In genomic region chr4:111670566-111671421, GRCm38 (mm10) we compare ENCODE assay signal across 10 mouse cellular contexts. TPM values are rescaled to one million over a fixed set of nuclear protein-coding genes. Genes with fewer than 3 reads are reported as not detected.
DNase-seq lines count a peak whose midpoint lies in the region; ATAC-seq lines count a peak whose summit lies in the region.
"Had no signal": no experiment of that assay in that cellular context is flagged by ENCODE, and none has a peak within 500 bp of the region (broad histone marks: within the 10 kb centered on the region; RNA-seq: fewer than 3 reads in every experiment).

No protein-coding gene starts in this region.

- no peak for DNase-seq in kidney, postnatal 25 days
- no peak for DNase-seq in layer of hippocampus, adult 11-12 months (ENCODE audit: low spot score)
- DNase-seq in urinary bladder, postnatal 25 days (ENCODE audit: low spot score): no peak
- DNase-seq in B cell, adult 2 months: no peak

- H3K9me3 ChIP-seq in kidney, embryonic 15.5 days (replicated peaks): no peaks in the 10 kb centered on the region
- H3K9me3 ChIP-seq in embryonic facial prominence, embryonic 12.5 days: no peaks in the 10 kb centered on the region
- H3K9me3 ChIP-seq in hindbrain, embryonic 13.5 days: no peaks in the 10 kb centered on the region
- H3K9me3 ChIP-seq in neural tube, embryonic 13.5 days: no peaks in the 10 kb centered on the region

- no peaks in the 10 kb centered on the region for H3K27me3 ChIP-seq in kidney, embryonic 15.5 days
- H3K27me3 ChIP-seq in embryonic facial prominence, embryonic 12.5 days: no peaks in the 10 kb centered on the region
- 0 out of 2 replicates have a peak, but pooled peaks cover 6% of the 10 kb centered on the region for H3K27me3 ChIP-seq in hindbrain, embryonic 13.5 days
- H3K27me3 ChIP-seq in neural tube, embryonic 13.5 days: no peaks in the 10 kb centered on the region

- H3K4me2 ChIP-seq in kidney, embryonic 15.5 days: 0 out of 2 replicates have a peak overlapping the region, but pooled peaks have one; percentile 15
- H3K4me2 ChIP-seq in embryonic facial prominence, embryonic 12.5 days (replicated peaks): no peak overlapping the region
- no peak overlapping the region for H3K4me2 ChIP-seq in hindbrain, embryonic 13.5 days
- peak overlapping the region; percentile 26 for H3K4me2 ChIP-seq in neural tube, embryonic 13.5 days

- 21% methylated on average over 12 of the region's 12 CpGs for WGBS in kidney, embryonic 15.5 days
- 35% methylated on average over 12 of the region's 12 CpGs for WGBS in embryonic facial prominence, embryonic 12.5 days
- WGBS in hindbrain, embryonic 13.5 days: 21% methylated on average over 12 of the region's 12 CpGs
- 13% methylated on average over 12 of the region's 12 CpGs for WGBS in neural tube, embryonic 13.5 days

- no peaks in the 10 kb centered on the region for H3K36me3 ChIP-seq in kidney, embryonic 15.5 days
- no peaks in the 10 kb centered on the region for H3K36me3 ChIP-seq in embryonic facial prominence, embryonic 12.5 days
- H3K36me3 ChIP-seq in hindbrain, embryonic 13.5 days: no peaks in the 10 kb centered on the region
- no peaks in the 10 kb centered on the region for H3K36me3 ChIP-seq in neural tube, embryonic 13.5 days
- H3K36me3 ChIP-seq: G1E had no signal

- H3K4me1 ChIP-seq in kidney, embryonic 15.5 days: peaks cover 16% of the 10 kb centered on the region
- 0 out of 2 replicates have a peak, but pooled peaks cover 4% of the 10 kb centered on the region for H3K4me1 ChIP-seq in embryonic facial prominence, embryonic 12.5 days
- peaks cover 15% of the 10 kb centered on the region for H3K4me1 ChIP-seq in hindbrain, embryonic 13.5 days (replicated peaks)
- peaks cover 18% of the 10 kb centered on the region for H3K4me1 ChIP-seq in neural tube, embryonic 13.5 days (replicated peaks)

- H3K9ac ChIP-seq in kidney, embryonic 15.5 days: no peak overlapping the region
- H3K9ac ChIP-seq in embryonic facial prominence, embryonic 12.5 days: no peak overlapping the region
- no peak overlapping the region for H3K9ac ChIP-seq in hindbrain, embryonic 13.5 days
- H3K9ac ChIP-seq in neural tube, embryonic 13.5 days: 0 out of 2 replicates have a peak overlapping the region, but pooled peaks have one; percentile 23
- H3K9ac ChIP-seq: liver, embryonic 14.5 days had no signal

- peak overlapping the region; percentile 66 for H3K27ac ChIP-seq in kidney, embryonic 15.5 days
- peak overlapping the region; percentile 14; the same call in 1 of the 2 replicates for H3K27ac ChIP-seq in embryonic facial prominence, embryonic 12.5 days
- H3K27ac ChIP-seq in hindbrain, embryonic 13.5 days: peak overlapping the region; percentile 75
- H3K27ac ChIP-seq in neural tube, embryonic 13.5 days (replicated peaks): peak overlapping the region; percentile 88
- H3K27ac ChIP-seq: liver, embryonic 14.5 days had no signal

- no peak overlapping the region for H3K4me3 ChIP-seq in kidney, embryonic 15.5 days (replicated peaks)
- H3K4me3 ChIP-seq in embryonic facial prominence, embryonic 12.5 days: no peak overlapping the region
- H3K4me3 ChIP-seq in hindbrain, embryonic 13.5 days: no peak overlapping the region
- H3K4me3 ChIP-seq in neural tube, embryonic 13.5 days: no peak overlapping the region

- ATAC-seq in kidney, embryonic 15.5 days (replicated peaks; ENCODE audit: low FRiP score): peak; percentile 61
- no peak for ATAC-seq in embryonic facial prominence, embryonic 12.5 days (ENCODE audit: insufficient number of reproducible peaks, insufficient read depth, low FRiP score, low TSS enrichment)
- ATAC-seq in hindbrain, embryonic 13.5 days (ENCODE audit: low FRiP score): peak; percentile 60
- ATAC-seq in neural tube, embryonic 13.5 days (ENCODE audit: low read depth): peak; percentile 76

RNA-seq across cellular contexts. Expression of gene Spata6, which starts 49.0 kb away (rescaled TPM):
- 30.7 and 31.2 TPM in 2 replicates for polyA plus RNA-seq in kidney, embryonic 15.5 days (2015; fragmentation: Nextera tagmentation; extraction: Ambion mirVana)
- 28.3 and 29.6 TPM in 2 replicates for polyA plus RNA-seq in embryonic facial prominence, embryonic 12.5 days (2016; fragmentation: Nextera tagmentation; extraction: Ambion mirVana)
- 16.8 and 20.6 TPM in 2 replicates for polyA plus RNA-seq in hindbrain, embryonic 13.5 days (2015; fragmentation: Nextera tagmentation; extraction: Ambion mirVana)
- polyA plus RNA-seq in neural tube, embryonic 13.5 days (2015; fragmentation: Nextera tagmentation; extraction: Ambion mirVana): 18.2 and 18.9 TPM in 2 replicates
- polyA plus RNA-seq: G1E had no signal

Comparison
In these comparisons a context has a peak if more than half of its experiments do, and no peak if none do; other contexts are left out.
1. H3K27ac ChIP-seq: peak in every context shown above with its lines; median percentile 88 in neural tube, embryonic 13.5 days; 75 in hindbrain, embryonic 13.5 days; 66 in kidney, embryonic 15.5 days; 14 in embryonic facial prominence, embryonic 12.5 days.
2. H3K4me2 ChIP-seq: peak in kidney, embryonic 15.5 days (single experiment) and neural tube, embryonic 13.5 days (single experiment); none in embryonic facial prominence, embryonic 12.5 days (single experiment) and hindbrain, embryonic 13.5 days (single experiment).